Mouse (Mus musculus): Measurements from ENCODE around the gene Styk1.

Styk1 gene

DNA sequence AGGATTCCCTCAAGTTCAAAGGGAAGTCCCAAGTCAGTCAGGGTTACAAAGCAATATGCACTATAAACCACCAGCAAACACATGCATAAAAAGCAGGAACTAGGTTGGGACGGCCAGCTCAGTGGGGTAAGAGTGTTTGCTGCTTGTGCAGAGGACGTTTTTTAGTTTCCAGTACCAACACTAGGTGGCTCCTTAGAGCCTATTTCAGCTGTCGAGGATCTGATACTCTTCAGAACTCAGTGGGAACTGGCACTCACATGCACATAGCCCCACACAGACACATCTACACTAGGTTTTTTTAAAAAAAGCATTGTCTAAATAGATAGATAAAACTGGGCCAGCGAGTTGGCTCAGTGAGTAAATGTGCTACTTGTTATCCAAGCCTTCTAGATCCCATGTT lies 13.7 kb upstream of the Styk1 start:
- DNase-seq: peak; percentile 11 to 33

DNA sequence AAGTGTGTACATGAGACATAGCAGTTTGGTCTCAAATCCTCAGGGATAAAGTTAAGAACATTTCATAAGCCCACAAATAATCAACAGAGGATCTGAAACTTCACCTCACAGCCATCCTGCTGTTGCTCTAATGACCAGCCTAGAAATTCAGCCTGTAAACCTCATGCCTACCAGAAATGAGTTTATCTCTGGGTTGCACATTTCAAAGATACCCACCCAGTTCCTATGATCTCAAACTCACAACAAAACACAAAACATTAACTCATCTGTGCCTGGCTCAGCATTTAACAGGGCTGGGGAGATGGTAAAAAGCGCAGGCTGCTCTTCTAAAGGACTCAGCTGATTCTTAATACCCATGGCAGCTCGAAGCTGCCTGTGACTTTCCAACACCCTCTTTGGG lies 11.0 kb upstream of the Styk1 start:
- DNase-seq: no peak

DNA sequence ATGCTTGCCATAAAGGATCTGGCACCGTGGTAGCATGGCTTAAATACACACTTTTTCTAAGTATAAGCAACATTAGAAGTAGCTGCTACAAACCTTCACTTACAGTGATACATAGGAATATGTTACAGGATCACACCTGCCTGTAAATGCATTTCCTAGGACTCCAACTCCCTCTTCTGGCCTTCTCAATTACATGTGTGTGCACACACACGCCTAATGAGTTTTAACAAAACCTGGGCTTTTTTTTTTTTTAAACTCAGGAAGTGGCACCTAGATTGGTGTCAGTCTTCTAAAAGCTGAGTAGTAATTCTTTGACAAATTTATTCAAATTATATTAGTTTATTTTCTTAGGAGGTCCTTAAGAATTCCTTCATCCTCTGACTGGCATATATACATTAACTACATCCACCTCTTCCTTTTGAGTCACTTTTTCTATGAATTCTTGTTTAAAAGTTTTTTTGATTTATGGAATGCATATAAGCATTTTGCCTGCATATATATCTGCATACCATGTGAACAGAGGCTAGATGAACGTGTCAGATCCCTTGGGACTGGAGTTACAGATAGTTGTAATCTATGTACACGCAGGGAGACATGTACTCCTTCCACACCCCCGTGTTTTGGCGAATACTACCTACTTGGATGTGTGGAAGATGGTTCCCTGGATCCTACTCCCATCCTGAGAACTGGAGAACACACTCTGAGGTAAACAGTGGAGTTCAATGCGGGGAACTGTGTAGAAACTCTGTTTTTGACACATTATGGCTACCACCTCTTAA lies 9.8 kb upstream of the Styk1 start:
- no peak for DNase-seq

DNA sequence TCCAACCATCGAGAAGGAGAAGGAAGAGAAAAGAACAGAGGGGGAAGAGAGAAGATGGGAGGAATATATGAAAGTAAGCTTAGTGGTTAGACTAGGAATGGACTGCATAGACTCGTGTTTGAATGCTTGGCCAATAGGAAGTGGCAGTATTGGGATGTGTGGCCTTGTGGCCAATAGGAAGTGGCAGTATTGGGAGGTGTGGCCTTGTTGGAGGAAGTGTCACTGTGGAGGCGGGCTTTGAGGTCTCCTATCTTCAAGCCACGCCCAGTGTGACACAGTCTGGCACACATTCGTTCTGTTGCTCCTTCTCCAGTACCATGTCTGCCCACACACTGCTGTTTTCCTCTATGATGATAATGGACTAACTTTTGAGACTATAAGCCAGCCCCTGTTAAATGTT lies 7.3 kb upstream of the Styk1 start:
- peak; percentile 15 to 19 for DNase-seq

DNA sequence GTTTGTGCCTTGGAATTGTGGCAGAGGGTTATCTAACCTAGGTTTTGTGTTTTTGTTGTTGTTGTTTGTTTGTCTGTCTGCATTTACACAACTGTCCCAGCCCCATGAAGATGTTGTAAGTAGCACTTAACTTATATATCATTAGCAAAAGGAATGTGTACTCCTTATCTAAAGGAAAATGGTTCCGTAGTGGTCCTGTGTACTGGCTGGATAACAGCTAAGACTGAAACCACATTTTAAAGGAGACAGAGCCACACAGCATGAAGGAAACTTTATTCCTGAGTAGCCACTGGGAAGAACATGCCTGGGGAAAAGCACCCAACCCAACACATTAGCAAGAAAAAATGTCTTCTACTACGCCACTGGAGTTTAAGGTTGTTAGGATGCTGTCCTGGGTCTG lies 6.1 kb upstream of the Styk1 start:
- no peak for DNase-seq

DNA sequence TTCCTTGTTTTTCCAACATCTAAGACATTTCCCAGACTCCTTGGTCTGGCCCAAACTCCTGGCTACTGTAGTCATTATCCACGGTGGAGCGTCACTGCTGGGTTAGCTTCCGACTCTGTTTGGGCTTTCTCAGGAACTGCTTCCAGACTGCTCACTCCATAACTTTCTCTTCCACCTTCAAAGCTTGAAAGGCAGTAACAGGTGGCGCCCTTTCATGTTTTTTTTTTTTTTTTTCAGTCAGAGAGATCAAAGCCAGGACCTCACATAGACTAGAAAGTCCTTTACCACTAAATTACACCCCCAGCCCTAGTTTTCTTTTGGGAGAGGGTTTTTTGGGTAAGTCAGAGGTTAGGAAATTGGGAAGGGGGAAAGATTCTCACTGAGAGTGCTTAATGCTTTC lies 1.5 kb upstream of the Styk1 start:
- DNase-seq: no peak

DNA sequence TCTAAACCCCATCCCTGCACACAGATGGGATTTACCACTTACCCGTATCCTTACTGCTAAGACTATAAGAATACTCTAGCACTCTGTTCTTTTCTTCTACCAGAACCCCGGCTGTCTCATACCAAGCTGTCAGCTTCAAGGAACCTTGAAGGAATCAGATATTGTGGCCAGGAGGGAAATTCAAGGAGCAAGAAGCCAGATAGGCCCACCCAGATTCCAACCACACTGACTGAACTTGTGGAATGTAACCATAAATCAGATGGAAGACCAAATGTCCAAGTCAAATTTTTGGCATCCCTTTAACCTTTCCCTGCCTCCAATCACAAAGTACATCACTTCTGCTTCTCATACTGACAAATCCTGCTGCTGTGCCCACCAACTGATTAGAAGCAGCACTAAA lies 6.4 kb downstream of the Styk1 start:
- peak in 1 of 2 experiments; percentile 15 for DNase-seq

DNA sequence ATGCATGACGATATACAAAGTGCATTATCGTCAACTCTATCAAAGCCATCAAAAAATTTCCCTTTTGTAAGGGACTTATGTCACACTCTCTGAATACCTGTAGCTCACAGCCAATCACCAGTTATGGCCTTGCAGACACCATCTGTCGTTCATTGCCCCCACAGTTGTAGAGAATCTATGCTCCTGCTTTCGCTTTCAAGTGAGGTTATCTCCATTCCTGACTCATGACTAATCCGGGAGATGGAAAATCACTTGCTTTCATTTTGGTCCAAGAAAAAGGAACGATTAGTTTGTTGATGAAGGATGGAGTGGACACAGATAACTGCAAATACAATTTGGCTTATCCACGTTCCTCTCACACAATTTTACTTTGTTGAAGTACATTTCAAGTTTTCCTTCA lies 9.1 kb downstream of the Styk1 start:
- no peak for DNase-seq

DNA sequence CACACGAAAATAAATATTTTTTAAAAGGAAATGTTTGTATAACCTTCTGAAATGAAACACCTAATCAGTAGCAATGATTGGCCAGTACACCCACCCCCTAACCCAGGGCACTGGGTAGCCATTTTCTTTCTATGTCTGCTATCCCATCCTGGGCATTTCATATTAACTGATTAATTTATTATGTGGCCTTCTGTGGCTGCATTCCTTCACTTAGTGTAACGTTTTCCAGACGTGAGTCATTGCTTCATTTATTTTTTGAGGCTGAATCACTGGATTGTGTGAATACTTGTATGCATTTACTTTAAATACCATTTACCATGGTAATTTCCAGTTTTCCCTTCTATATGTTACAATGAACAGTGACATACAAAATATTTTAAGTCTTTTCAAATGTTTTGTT lies 13.3 kb downstream of the Styk1 start:
- no peak for DNase-seq

DNA sequence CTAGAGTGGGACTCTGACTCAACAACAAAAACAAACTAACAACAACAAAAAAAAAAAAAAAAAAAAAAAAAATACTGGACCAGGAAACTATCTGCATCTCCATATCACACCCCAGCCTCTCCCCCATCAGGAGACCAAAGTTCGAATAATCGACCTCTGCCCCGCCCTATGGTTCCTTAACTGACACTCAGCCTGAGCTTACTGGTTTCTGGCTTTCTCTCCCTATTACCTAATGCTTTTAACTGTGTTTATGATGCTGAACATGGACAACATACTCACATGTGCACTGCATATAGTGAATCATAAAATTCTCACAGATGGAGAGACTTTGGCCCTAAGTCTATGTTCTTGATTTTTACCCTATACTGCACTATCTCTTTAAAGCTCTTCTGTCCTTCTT lies 14.1 kb downstream of the Styk1 start:
- DNase-seq: no peak

DNA sequence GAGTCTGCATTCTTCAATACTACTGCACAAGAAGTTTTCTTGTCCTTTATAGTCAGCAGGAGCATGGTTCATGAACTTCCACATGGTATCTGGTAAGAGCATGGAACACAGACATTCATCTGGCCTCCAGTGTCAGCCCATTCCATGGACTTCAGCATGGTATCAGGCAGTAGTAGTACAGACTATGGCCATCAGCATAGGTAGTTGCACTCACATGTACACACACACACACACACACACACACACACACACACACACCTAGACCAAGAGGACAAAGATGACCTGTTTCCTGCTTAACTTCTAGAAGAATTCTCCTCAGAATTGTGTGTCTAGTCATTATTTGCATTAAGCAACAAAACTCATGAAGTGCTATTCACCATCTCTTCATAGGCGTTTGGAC lies 14.6 kb downstream of the Styk1 start:
- DNase-seq: no peak

DNA sequence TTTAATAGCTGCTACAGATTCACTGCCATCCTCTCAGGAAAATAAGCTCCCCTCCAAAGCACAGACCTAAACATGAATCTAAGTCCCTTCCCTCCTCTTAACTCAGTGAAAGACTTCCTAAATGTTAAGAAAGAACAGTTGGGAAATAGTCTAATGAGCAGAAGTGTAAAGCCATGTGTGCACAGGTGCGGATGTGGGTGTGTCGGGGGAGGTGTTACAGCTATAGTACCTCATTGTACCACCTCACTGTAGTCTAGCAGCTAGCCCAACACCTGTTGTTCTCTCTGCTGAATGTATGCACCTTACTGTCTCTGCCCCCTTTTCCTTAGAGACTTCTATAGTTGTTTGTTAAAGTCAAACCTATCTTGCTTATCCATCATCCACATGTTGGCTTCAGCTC lies 26.3 kb downstream of the Styk1 start:
- DNase-seq: no peak

DNA sequence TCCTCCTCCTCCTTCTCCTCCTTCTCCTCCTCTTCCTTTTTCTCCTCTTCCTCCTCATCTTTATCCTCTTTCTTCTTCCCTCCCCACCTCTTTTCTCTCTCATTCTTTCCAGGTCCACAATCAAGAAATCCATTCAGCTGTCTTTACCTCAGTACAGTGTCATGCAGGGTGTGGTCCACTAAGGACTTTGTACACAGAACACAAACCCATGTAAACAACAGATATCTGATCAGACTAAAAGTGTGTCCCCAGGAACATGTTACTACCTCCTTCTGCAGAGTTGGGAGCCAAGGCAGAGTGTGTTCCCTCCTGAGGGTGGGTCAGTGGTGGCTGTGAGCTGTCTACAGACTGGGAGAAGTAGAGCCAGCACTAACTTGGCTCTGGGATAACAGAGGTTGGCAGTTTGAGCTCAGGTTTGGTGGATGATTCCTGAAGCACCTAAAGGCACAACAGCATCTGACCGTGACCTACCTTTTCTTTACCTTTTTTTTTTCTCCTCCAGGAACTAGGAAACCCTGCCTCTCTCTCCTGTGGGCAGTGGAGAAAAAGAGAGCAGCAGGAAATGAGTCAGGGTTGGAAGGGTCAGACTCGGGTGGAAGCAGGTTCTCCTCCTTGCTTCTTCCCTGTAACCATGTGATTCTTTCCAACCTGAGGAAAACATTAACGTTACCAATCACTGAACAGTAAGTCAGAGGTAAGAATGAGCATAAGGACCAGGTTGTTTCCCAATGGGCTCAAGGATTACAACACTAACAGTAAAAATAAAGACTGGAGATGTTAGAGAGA lies 31.4 kb downstream of the Styk1 start:
- DNase-seq: no peak

DNA sequence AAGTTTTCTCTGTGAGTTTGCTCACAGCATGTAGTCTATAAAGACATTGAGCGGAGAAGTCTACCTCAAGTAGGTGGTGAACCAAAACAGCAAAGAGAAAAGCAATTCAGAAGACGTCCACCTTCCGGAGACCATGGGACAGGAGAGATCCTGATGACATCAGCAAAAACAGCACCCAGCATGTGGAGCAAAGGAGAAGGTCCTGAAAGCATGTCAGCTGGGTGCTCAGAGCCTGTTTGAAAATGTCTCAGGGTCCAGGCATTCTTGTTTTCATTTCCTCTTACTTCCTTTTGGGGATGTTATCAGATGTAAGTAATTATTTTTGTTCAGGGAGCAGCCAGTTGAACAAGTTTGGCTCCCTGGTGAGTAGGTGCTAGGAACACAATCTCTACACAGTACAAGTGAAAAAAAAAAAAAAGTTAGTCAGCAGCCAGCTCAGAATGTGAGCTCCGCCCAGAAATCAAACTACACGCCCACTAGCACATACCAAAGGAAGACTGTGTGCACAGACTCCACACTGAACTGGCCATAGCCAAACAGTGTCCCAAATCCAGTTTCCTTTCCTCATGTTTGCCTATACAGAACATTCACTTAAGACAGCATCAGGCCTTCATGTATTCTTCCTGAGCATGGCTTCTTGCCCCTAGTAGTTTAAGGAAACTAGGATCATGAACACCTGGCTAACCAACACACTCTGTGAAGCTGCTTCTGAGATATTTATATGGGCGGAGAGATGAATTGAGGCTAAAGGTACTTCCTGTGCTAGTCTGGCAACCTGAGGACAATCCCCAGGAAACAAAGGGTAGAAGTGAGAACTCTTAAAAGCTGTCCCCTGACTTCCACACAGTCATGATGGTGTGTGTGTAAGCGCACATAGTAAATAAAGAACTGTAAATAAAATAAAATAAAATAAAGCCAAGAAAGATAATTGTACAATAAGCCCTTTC lies 37.0 kb downstream of the Styk1 start:
- DNase-seq: peak; percentile 2 to 4

DNA sequence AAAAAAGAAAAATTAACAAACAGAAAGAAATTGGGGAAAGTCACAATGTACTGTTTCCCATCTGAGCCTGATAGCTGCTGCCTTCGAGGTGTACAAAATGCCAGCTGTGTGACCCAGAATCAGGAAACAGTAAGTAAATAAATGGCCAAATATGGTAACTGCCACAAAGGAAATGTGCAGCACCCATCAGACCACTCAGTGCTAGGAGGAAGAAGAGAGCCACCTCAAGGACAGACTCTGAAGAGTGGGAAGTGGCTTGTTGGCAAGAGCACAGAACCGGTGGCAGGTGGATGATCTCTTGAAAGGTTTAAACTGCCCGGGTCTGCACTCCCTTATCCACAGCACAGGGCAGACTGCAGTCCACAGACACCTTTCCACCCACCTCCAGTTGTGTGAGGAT lies 45.4 kb downstream of the Styk1 start:
- DNase-seq: no peak

DNA sequence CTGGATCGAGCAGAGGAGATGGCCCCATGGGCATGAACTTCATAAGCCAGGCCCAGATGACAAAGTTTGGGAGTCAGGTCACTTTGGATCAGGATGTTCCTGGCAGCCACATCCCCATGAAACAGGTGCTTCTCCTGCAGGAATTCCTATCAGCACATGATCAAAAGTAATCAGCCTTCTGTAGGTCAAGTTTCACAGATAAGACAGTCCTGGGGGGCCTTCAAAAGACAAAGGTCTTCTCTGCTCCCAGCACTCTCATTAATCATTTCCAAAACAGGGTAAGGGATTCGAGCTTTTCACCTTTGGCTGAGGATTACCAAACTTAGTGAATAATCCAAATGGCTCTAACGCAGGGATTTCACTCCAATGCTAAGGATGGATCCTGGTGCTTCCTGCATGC lies 48.6 kb downstream of the Styk1 start:
- no peak for DNase-seq

DNA sequence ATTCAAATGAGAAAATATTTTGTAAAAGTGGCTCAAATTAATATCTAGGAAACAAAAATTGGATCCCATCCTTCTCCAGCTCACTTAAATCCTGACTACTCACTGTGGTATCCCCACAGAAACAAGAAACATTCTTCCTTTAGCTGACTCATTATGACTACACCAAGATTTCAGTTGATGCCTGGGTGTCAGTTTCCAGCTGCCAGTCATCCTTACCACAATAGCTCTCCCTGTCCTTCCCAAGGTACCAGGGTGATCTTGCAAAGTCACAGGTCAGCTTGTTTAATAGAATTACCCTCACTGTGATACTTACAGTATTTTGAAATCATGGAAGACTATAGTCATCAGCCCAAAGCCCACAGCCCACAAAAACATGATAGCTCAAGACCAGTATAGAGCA lies 54.9 kb downstream of the Styk1 start:
- DNase-seq: no peak

DNA sequence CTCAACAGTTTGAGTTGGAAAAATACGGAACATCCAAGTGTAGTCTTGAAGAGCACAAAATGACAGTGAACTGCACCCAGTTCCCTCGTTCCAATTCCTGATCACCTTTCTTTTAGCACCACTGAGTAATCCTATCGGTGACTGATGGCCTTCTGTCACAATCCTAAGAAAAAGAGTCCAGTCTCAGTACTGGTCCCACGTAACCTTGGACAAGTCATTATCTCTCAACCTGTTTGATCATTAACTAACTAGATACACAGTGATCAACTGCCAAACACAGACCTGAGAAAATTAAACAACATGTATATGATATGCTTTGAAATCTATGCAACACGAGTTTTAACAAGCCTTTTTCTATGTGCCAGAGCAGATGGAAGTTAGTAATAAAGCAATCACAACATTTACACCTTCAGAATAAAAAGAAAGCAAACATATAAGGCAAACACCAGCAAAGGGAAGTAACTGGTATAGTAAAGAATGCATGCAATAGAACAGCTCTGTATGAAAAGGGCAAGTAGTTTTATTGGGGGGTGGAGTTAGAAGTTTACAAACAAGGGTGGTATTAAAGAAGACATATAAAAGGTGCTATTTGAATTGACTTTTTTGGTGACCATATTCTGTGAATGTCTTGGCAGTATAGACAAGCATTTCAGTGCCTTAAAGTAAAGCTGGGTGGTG lies 58.8 kb downstream of the Styk1 start:
- DNase-seq: no peak

DNA sequence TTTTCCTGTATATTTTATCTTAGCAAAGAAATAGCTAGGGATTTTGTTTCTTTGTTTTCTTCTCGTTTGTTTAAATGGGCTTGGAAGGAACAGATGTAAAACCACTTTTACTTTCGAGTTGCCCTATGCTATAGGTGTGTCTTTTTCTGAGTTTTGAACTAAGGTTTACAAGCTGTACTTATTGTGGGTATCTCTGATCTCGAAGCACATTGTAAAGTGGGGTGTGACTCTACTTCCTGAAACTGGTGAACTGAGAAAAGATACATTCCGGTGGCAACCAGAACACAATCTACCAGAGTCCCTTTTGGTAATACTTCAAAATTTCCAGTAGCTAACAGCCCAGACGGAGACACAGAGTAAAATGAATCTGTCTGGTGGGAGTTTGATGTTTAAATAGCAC lies 59.5 kb downstream of the Styk1 start:
- no peak for DNase-seq

DNA sequence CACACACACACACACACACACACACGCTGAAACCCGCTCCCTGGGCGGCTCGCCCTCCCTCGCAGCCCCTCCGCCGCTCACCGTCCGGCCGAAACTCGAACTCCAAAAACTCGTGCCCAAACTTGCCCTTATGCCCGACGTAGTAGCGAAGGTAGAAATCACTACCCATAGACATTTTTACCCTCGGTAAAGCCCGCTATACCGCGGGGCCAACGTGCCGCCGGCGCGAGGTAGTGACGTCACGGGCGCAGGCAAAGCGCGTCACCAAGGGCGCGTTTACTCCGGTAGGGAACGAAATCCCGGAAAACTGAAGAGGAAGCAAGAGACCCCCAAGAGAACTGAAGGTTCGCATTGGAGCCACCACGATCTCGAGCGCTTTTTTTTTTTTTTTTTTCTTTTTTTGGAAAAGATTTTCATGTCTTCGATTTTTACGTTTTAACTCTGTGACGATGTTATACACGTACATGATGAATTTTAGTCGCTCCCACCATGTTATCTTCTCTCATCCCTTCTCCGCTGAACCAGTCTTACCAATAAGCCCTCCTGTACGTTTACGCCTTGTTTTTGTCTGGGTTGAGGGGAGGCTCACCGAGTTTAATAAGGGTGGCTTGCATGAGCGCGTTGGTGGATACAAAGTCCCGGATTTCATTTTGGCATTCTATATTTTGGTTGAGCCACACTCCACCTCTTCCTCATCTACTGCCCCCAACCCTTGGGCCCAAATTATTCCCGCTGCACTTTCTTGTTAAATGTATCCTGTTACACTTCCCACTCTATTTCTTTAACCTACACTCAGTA lies 60.2 kb downstream of the Styk1 start, which contains the start of gene Magohb:
Gene Magohb, minus strand, starts transcription at position 254 of the 798 bp plus-strand sequence.
- peak; percentile 94 to 95 for DNase-seq

DNA sequence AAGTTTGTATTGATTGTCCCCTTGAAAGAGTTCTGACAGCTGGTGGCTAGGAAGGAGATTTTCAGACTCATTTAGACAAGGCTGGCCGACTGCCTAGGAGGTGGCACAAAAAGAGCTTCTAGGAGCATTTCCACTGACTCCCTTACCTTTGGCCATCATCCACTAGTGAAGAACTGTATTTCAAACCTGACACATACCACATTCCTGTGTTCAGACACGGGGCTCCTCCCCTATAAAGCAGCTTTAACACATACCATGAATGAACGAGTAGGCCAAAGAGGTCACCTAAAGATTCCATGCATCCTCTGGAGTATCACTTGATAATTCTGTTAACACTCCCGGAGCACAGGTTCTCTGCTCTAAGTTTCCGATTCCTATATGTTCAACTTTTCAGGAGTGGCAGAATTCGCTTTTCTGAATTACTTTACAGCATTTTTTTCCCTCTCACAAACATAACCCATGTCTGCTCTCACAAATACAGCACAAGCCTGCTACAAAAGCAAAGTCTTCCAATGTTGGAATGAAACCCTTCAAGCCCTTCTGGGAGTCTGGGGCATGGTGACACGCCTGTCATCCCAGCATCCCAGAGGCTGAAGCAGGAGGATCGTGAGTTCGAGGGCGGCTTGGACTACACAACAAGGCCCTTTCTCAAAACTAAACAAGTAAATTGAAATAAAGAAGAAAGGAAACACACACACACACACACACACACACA lies 61.0 kb downstream of the Styk1 start:
- peak in 1 of 2 experiments; percentile 66 for DNase-seq

Data from kidney, postnatal 4 days (tissue).